Mouse (Mus musculus) olfactory bulb, adult 2 months (tissue): Measurements from ENCODE around the gene Slc25a42.

ENCODE experiments used
- CTCF ChIP-seq: fragments of 200-500 bp; IDR thresholded peaks from 2 replicates; pipeline ENCODE4 v1.5.1; 2012; ENCODE audit warnings: low read depth, mild to moderate bottlenecking, low read length, moderate library complexity; ENCODE audit not compliant: insufficient read depth
- POLR2A ChIP-seq: fragments of 200-500 bp; IDR thresholded peaks from 2 replicates; pipeline ENCODE4 v1.6.1; 2012; ENCODE audit warnings: mild to moderate bottlenecking, low read depth, low read length, moderate library complexity; ENCODE audit not compliant: insufficient read depth

DNA sequence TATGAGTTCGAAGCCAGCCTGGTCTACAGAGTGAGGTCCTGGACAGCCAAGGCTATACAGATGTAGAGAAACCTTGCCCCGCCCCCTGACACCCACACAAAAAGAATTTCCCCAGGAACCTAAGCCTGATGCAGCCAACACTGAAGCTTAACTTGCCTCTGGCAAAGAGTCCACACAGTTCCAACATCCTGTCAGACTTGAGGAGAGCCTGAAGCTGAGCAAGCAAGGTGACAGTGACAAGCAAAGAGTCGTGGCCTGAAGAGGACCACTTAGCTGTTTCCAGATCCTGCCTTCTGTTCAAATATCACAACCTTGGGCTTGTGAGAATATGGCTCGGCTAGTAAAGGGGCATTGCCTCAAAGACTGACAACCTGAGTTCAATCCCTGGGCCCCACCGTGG is 3.0 kb upstream of the Slc25a42 start:
- TF ChIP-seq CTCF = no peak
- no peak for TF ChIP-seq POLR2A
